ENCODE assay signal across 10 mouse cellular contexts in genomic region chr19:6498350-6499131, GRCm38 (mm10). TPM values are rescaled to one million over a fixed set of nuclear protein-coding genes. Genes with fewer than 3 reads are reported as not detected.
DNase-seq lines count a peak whose midpoint lies in the region; ATAC-seq lines count a peak whose summit lies in the region.
"Had no signal": no experiment of that assay in that cellular context is flagged by ENCODE, and none has a peak within 500 bp of the region (broad histone marks: within the 10 kb centered on the region; RNA-seq: fewer than 3 reads in every experiment).

No protein-coding gene starts in this region.

- H3K36me3 ChIP-seq in heart, embryonic 16.5 days (ENCODE audit: control insufficient read depth, insufficient read depth), result no peaks in the 10 kb centered on the region
- no peaks in the 10 kb centered on the region for H3K36me3 ChIP-seq in hindbrain, embryonic 12.5 days
- no peaks in the 10 kb centered on the region for H3K36me3 ChIP-seq in midbrain, embryonic 12.5 days
- H3K36me3 ChIP-seq: G1E had no signal

- H3K4me3 ChIP-seq in heart, embryonic 16.5 days (ENCODE audit: low read length), result peak overlapping the region; percentile 46
- H3K4me3 ChIP-seq in hindbrain, embryonic 12.5 days, result peak overlapping the region; percentile 85
- H3K4me3 ChIP-seq in midbrain, embryonic 12.5 days, result peak overlapping the region; percentile 90

- no peak for DNase-seq in heart, postnatal 25 days (ENCODE audit: low spot score)
- DNase-seq in cerebellum, postnatal 25 days, result peak; percentile 63 to 70
- no peak for DNase-seq in ovary, postnatal 14 days (ENCODE audit: low spot score)
- DNase-seq in spleen, postnatal 36 days (ENCODE audit: low spot score in 2 of 2), result no peak
- no peak for DNase-seq in gastrocnemius, adult 8-10 months (ENCODE audit: low spot score in 2 of 2)
- DNase-seq: kidney, postnatal 25 days had no signal

- peak overlapping the region; percentile 66 for H3K4me2 ChIP-seq in heart, embryonic 16.5 days (ENCODE audit: low read depth, low read length)
- peak overlapping the region; percentile 84 for H3K4me2 ChIP-seq in hindbrain, embryonic 12.5 days (replicated peaks)
- peak overlapping the region; percentile 96 for H3K4me2 ChIP-seq in midbrain, embryonic 12.5 days (replicated peaks)

- peaks cover 8% of the 10 kb centered on the region; the same call in 1 of the 2 replicates for H3K4me1 ChIP-seq in heart, embryonic 16.5 days (ENCODE audit: control insufficient read depth, insufficient read depth, low read length)
- peaks cover 71% of the 10 kb centered on the region for H3K4me1 ChIP-seq in hindbrain, embryonic 12.5 days
- peaks cover 83% of the 10 kb centered on the region for H3K4me1 ChIP-seq in midbrain, embryonic 12.5 days

- no peak overlapping the region for H3K27ac ChIP-seq in heart, embryonic 16.5 days (ENCODE audit: low read length)
- peak overlapping the region; percentile 95 for H3K27ac ChIP-seq in hindbrain, embryonic 12.5 days
- peak overlapping the region; percentile 91 for H3K27ac ChIP-seq in midbrain, embryonic 12.5 days (replicated peaks)

- peaks cover 82% of the 10 kb centered on the region for H3K27me3 ChIP-seq in heart, embryonic 16.5 days (ENCODE audit: control insufficient read depth, insufficient read depth, low read length)
- peaks cover 68% of the 10 kb centered on the region for H3K27me3 ChIP-seq in hindbrain, embryonic 12.5 days
- H3K27me3 ChIP-seq in midbrain, embryonic 12.5 days, result peaks cover 56% of the 10 kb centered on the region

- intact Hi-C loops in heart, postnatal 25 days (cut with DNase I), result no loop called here

- WGBS in heart, embryonic 16.5 days, result 7% methylated on average over 27 of the region's 38 CpGs
- 5% methylated on average over 29 of the region's 38 CpGs for WGBS in hindbrain, embryonic 12.5 days
- 6% methylated on average over 25 of the region's 38 CpGs for WGBS in midbrain, embryonic 12.5 days

- H3K9me3 ChIP-seq in heart, embryonic 16.5 days (replicated peaks; ENCODE audit: control insufficient read depth, low read length), result no peaks in the 10 kb centered on the region
- no peaks in the 10 kb centered on the region for H3K9me3 ChIP-seq in hindbrain, embryonic 12.5 days (replicated peaks)
- no peaks in the 10 kb centered on the region for H3K9me3 ChIP-seq in midbrain, embryonic 12.5 days
- H3K9me3 ChIP-seq: G1E had no signal

- no peak for ATAC-seq in heart, embryonic 16.5 days (replicated peaks; ENCODE audit: extremely low read depth, insufficient read depth, low FRiP score)
- no peak for ATAC-seq in hindbrain, embryonic 12.5 days (ENCODE audit: low FRiP score)
- ATAC-seq in midbrain, embryonic 12.5 days (ENCODE audit: low FRiP score, low read depth), result no peak

- no peak overlapping the region for H3K9ac ChIP-seq in heart, embryonic 16.5 days (ENCODE audit: low read length)
- H3K9ac ChIP-seq in hindbrain, embryonic 12.5 days, result peak overlapping the region; percentile 99
- H3K9ac ChIP-seq in midbrain, embryonic 12.5 days (replicated peaks), result peak overlapping the region; percentile 93

RNA-seq across cellular contexts. Expression of gene Slc22a12, which starts 44.3 kb away (rescaled TPM):
- not detected in 2 replicates for polyA plus RNA-seq in heart, embryonic 16.5 days (2015; fragmentation: Nextera tagmentation; extraction: Ambion mirVana)
- not detected for total RNA-seq in heart, postnatal 25 days (2021)
- not detected in 2 replicates for polyA plus RNA-seq in hindbrain, embryonic 12.5 days (2016; fragmentation: Nextera tagmentation; extraction: Ambion mirVana)
- not detected in 2 replicates for polyA plus RNA-seq in midbrain, embryonic 12.5 days (2016; fragmentation: Nextera tagmentation; extraction: Ambion mirVana)
- not detected for total RNA-seq in gastrocnemius, adult 8-10 months (2022)
- total RNA-seq: G1E had no signal
- polyA plus RNA-seq: G1E had no signal

Comparison
In these comparisons a context has a peak if more than half of its experiments do, and no peak if none do; other contexts are left out.
1. DNase-seq: peak in cerebellum, postnatal 25 days (2 of 2); none in heart, postnatal 25 days (single experiment), ovary, postnatal 14 days (single experiment), spleen, postnatal 36 days (0 of 2) and gastrocnemius, adult 8-10 months (0 of 2).
2. Peak in every context shown above with its lines, with median percentiles within 50 percentile points of each other: H3K4me2 ChIP-seq and H3K4me3 ChIP-seq.